Mouse (Mus musculus): ENCODE data around the gene Tmem108. TPM values are rescaled to one million over a fixed set of nuclear protein-coding genes. Genes with fewer than 3 reads are reported as not detected.

Tmem108 gene
- polyA plus RNA-seq, 1 experiment from 2014 or later = 1.2 TPM

DNA sequence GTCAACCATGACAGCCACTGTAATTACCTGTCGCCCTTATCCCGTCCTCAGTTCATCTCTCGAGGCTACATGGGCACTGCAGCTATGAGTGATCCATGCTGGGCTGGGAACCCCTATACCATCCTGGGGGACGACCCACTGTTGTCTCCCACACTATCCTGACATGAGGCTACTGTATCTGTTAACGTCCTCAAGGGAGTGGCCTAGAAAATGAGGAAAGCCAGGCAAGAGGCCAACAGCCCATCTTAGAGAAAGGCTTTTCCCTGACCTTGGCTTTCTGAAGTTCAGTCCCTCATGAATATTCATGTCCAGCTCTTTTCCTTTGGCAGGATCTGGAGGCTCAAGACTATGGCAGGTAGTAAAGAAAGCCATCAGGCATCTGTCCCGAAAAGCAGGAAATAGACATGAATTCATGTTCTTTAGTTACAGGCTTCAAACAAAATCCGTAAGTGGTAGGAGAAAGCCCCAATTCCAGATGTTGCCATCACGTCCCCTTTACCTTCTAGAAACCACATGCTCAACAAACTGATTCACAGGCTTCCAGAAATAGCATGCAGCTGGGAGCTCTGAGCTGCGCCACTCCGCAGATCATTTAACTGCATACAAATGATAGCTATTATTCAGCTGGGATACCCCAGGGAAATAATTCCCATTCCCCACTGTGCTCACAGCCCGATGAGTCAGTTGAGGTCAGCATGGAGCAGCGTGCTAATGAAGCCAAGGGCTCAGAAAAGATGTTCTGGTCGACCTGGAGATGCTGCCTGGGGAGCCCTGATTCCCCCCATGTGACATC is 104.3 kb downstream of the Tmem108 start:
- TF ChIP-seq EP300 (IDR thresholded peaks at IDR 0.05; ENCODE audit: low read depth) (no peak), CTCF (IDR thresholded peaks at IDR 0.05; ENCODE audit: low read depth) (no peak)
- no peaks in the 10 kb centered on the region for H3K36me3 ChIP-seq (replicated peaks; ENCODE audit: insufficient read depth, low read length)
- no peak overlapping the region for H3K27ac ChIP-seq (ENCODE audit: low read depth)
- H3K4me3 ChIP-seq (ENCODE audit: low read depth, low read length) = no peak overlapping the region
- ATAC-seq (no peak), DNase-seq (no peak)
- no peak overlapping the region for H3K4me2 ChIP-seq (ENCODE audit: low read depth, low read length)
- no peak overlapping the region for H3K9ac ChIP-seq (replicated peaks)
- H3K4me1 ChIP-seq (ENCODE audit: insufficient read depth) = no peaks in the 10 kb centered on the region
- H3K9me3 ChIP-seq (ENCODE audit: low read length) = no peaks in the 10 kb centered on the region
- H3K27me3 ChIP-seq (ENCODE audit: insufficient read depth, low read length) = no peaks in the 10 kb centered on the region
- WGBS (ENCODE audit: insufficient replicate concordance) = 56% methylated on average over 13 of the region's 13 CpGs

DNA sequence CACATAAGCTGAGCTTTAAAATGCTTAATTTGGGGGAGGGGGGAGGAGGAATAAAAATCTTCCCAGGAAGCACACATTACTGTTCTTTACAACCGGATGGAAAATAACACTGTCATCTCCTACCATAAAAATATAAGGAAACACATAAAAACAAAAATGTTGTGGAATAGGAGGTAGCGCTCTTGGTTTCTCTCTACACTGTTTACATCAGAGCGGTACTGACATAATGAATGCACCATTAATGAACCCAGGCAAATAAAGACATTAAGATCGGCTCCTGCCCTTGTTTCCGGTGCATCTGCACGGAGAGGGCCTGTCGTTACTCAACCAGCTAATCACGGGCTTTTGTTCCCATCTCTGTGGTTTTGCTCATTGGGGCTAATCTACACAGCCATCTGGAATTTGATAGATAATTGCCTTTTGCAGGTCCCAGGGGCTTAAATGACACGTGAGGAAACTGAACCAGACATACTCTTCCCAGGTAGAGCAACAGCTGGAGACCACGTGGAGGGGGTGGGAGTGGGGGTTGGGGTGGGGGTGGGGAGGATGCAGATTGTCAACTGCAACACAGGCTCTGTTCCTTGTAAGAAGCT is 107.5 kb downstream of the Tmem108 start:
- Histone ChIP-seq H3K9me3 (ENCODE audit: low read length) (no peaks in the 10 kb centered on the region), H3K4me3 (ENCODE audit: low read depth, low read length) (no peak overlapping the region), H3K36me3 (replicated peaks; ENCODE audit: insufficient read depth, low read length) (no peaks in the 10 kb centered on the region), H3K4me2 (ENCODE audit: low read depth, low read length) (no peak overlapping the region), H3K27ac (ENCODE audit: low read depth) (no peak overlapping the region), H3K4me1 (ENCODE audit: insufficient read depth) (no peaks in the 10 kb centered on the region), H3K9ac (replicated peaks) (no peak overlapping the region), H3K27me3 (ENCODE audit: insufficient read depth, low read length) (no peaks in the 10 kb centered on the region)
- DNase-seq = no peak
- TF ChIP-seq CTCF (IDR thresholded peaks at IDR 0.05; ENCODE audit: low read depth) (no peak), EP300 (IDR thresholded peaks at IDR 0.05; ENCODE audit: low read depth) (no peak)
- ATAC-seq = no peak
- WGBS (ENCODE audit: insufficient replicate concordance) = 31% methylated on average over 10 of the region's 10 CpGs

DNA sequence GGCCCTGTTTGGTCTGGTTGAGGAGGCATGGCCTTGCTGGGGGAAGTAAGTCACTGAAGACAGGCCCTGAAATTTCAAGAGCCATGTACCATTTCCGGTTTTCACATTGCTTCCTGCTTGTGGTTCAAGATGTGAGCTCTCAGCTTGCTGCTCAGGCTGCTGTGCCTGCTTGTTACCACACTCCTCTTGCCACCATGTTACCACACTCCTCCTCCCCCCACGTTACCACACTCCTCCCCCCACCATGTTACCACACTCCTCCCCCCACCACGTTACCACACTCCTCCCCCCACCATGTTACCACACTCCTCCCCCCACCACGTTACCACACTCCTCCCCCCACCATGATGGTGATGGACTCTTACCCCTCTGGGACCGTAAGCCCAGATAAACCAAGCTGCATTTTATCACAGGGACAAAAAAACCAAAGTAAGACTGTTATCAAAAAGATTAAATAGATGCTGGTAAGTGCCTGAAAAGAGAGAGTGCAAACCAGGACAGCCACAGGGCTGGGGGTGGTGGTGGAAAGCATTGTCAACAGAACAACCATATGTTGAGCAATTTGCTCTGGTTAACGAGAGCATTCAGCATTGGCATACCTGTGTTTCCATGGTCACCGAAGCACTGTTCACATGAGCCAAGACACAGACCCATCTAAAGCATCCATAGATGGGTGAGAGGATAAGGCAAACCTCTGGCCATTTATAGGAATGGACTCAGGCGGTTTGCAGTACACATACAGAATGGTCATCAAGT is 109.3 kb downstream of the Tmem108 start:
- DNase-seq (no peak), ATAC-seq (0 out of 2 replicates have a peak, but pooled peaks have one; percentile 55)
- Histone ChIP-seq H3K4me2 (ENCODE audit: low read depth, low read length) (no peak overlapping the region), H3K9ac (replicated peaks) (no peak overlapping the region), H3K36me3 (replicated peaks; ENCODE audit: insufficient read depth, low read length) (no peaks in the 10 kb centered on the region), H3K9me3 (ENCODE audit: low read length) (no peaks in the 10 kb centered on the region), H3K27ac (ENCODE audit: low read depth) (no peak overlapping the region), H3K27me3 (ENCODE audit: insufficient read depth, low read length) (no peaks in the 10 kb centered on the region), H3K4me1 (ENCODE audit: insufficient read depth) (no peaks in the 10 kb centered on the region), H3K4me3 (ENCODE audit: low read depth, low read length) (no peak overlapping the region)
- TF ChIP-seq CTCF (IDR thresholded peaks at IDR 0.05; ENCODE audit: low read depth) (no peak), EP300 (IDR thresholded peaks at IDR 0.05; ENCODE audit: low read depth) (no peak)
- WGBS (ENCODE audit: insufficient replicate concordance) = 50% methylated on average over 8 of the region's 8 CpGs

DNA sequence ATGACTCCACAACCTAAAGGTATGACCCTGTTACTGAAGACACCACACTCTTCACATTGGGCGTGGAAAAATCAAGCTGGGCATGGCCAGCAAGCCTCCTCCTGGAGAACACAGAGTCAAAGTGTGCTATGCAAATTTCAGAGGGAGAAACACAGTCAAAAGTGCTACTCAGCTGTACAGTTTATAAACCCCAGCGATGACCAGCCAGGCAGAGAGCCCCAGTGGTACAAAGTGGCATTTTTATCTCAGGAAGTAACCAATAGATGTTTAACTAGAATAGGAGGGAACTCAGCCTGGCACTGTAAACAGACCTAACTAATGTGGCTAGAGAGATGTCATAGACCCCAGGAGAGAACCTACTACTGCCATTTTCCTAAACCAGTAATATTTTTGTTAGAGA is 115.0 kb downstream of the Tmem108 start:
- Histone ChIP-seq H3K4me2 (ENCODE audit: low read depth, low read length) (no peak overlapping the region), H3K4me1 (ENCODE audit: insufficient read depth) (no peaks in the 10 kb centered on the region), H3K27me3 (ENCODE audit: insufficient read depth, low read length) (no peaks in the 10 kb centered on the region), H3K9ac (replicated peaks) (no peak overlapping the region), H3K4me3 (ENCODE audit: low read depth, low read length) (no peak overlapping the region), H3K27ac (ENCODE audit: low read depth) (no peak overlapping the region), H3K36me3 (replicated peaks; ENCODE audit: insufficient read depth, low read length) (no peaks in the 10 kb centered on the region), H3K9me3 (ENCODE audit: low read length) (no peaks in the 10 kb centered on the region)
- ATAC-seq (no peak), DNase-seq (no peak)
- WGBS (ENCODE audit: insufficient replicate concordance) = 40% methylated on average over 2 of the region's 2 CpGs
- TF ChIP-seq CTCF (IDR thresholded peaks at IDR 0.05; ENCODE audit: low read depth) = no peak
- TF ChIP-seq EP300 (IDR thresholded peaks at IDR 0.05; ENCODE audit: low read depth) = no peak

DNA sequence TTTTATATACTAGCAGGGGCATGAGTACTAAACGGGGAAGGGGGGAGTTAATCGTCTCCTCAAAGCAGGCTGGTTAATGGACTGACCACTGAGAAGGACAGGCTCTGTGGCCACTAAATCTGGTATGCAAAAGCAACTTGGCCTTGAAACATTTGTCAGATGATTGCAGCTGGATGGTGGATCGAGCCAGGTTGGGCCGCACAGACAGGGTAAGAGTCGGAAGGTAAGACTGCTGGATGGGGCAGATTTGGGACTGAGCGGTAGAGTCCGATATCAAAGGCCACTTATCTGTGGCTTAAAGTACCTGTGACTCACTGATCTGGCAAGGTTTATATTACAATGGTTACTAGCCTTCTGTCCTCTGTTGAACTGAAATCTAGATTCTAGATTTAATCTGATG is 115.9 kb downstream of the Tmem108 start:
- Histone ChIP-seq H3K4me1 (ENCODE audit: insufficient read depth) (no peaks in the 10 kb centered on the region), H3K4me2 (ENCODE audit: low read depth, low read length) (no peak overlapping the region), H3K9ac (replicated peaks) (no peak overlapping the region), H3K27ac (ENCODE audit: low read depth) (no peak overlapping the region), H3K27me3 (ENCODE audit: insufficient read depth, low read length) (no peaks in the 10 kb centered on the region), H3K36me3 (replicated peaks; ENCODE audit: insufficient read depth, low read length) (no peaks in the 10 kb centered on the region), H3K9me3 (ENCODE audit: low read length) (no peaks in the 10 kb centered on the region), H3K4me3 (ENCODE audit: low read depth, low read length) (no peak overlapping the region)
- no peak for DNase-seq
- WGBS (ENCODE audit: insufficient replicate concordance) = 84% methylated on average over 7 of the region's 7 CpGs
- no peak for ATAC-seq
- TF ChIP-seq EP300 (IDR thresholded peaks at IDR 0.05; ENCODE audit: low read depth) (no peak), CTCF (IDR thresholded peaks at IDR 0.05; ENCODE audit: low read depth) (no peak)

DNA sequence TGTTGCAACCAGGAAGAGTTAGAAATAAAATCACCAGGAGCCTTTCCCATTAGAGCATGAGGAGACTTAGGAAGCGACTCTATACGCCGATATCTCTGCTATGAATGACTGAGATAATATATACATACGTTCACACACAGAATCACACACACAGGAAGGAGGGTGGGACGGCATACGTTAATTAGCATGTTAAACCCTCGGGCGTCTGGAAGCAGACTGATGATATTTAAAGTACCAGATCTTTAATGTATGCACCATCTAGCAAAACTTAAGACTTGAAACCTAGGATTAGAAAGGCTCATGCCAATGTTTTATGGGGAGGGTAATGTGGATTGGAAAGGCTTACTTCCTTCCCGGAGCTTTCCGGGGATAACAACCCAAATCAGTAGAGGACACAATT is 119.3 kb downstream of the Tmem108 start:
- H3K9me3 ChIP-seq (ENCODE audit: low read length) = no peaks in the 10 kb centered on the region

More for the DNA sequence above, 119.3 kb downstream of the Tmem108 start:
- no peaks in the 10 kb centered on the region for H3K27me3 ChIP-seq (ENCODE audit: insufficient read depth, low read length)
- no peak overlapping the region for H3K27ac ChIP-seq (ENCODE audit: low read depth)
- H3K4me3 ChIP-seq (ENCODE audit: low read depth, low read length) = no peak overlapping the region
- ATAC-seq = no peak
- H3K4me2 ChIP-seq (ENCODE audit: low read depth, low read length) = no peak overlapping the region
- TF ChIP-seq EP300 (IDR thresholded peaks at IDR 0.05; ENCODE audit: low read depth) (no peak), CTCF (IDR thresholded peaks at IDR 0.05; ENCODE audit: low read depth) (no peak)
- no peak for DNase-seq
- no peaks in the 10 kb centered on the region for H3K4me1 ChIP-seq (ENCODE audit: insufficient read depth)
- no peak overlapping the region for H3K9ac ChIP-seq (replicated peaks)
- 79% methylated on average over 10 of the region's 10 CpGs for WGBS (ENCODE audit: insufficient replicate concordance)
- no peaks in the 10 kb centered on the region for H3K36me3 ChIP-seq (replicated peaks; ENCODE audit: insufficient read depth, low read length)

Data from liver, postnatal 0 days (tissue).